Mouse (Mus musculus) embryo, embryonic 10.5 days (tissue): ENCODE results near the gene Cwc22.

Experiments
- DNase-seq: peaks from one replicate; pipeline ENCODE4 v3.0.0-alpha.2; 2015; ENCODE audit warnings: low spot score

Gene Cwc22

DNA sequence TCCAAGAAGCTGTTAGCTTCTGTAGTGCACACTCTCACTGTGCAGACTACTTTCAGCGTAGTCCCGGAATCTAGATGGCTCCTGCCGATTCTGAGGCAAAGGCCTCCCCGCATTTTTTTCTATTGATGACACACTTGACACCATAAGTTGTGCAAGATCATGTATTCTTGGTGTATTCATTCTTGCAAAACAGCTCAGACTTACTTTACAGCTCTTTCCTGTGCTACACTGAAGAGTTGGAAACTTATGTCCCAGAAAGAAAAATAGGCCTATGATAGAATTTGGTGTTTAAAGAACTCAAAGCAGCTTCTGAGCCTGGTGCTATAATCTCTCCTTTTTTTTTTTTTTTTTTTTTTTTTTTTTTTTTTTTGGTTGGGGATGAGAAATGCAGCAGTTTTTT is 23.8 kb upstream of the Cwc22 start:
- no peak for DNase-seq

DNA sequence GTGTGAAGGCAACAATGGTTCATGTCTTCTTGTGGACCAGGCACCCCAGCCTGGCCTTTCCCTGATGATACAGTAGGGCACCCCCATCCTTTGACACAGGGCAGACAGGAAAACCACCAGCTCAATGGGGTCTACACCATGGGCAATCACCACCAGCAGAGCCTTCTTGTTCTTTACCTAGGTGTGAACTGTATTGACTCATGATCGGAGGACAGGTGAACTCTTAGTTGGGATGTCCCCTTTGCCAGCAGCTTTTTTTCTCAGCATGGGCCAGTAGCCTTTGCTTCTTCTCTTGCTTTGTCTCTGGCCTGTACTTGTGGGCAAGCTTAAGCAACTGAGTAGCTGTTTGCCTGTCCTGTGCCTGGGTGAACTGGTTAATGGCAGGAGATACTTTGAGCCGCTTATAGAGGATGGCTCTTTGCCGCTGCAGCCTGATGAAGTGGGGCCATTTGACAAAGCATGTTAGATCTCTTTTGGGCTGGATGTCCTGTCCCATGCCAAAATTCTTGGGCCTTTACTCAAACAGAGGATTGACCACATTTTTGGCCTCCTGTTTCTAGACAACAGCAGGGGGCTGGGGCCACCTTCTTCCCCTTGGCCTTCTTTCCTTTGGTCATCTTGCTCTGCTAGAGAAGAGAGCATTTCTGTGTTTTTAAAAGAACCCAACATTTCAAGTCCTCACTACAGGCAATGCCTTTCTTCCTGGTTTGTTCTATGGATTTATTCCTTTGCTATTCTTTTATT is 16.4 kb upstream of the Cwc22 start:
- DNase-seq = no peak

DNA sequence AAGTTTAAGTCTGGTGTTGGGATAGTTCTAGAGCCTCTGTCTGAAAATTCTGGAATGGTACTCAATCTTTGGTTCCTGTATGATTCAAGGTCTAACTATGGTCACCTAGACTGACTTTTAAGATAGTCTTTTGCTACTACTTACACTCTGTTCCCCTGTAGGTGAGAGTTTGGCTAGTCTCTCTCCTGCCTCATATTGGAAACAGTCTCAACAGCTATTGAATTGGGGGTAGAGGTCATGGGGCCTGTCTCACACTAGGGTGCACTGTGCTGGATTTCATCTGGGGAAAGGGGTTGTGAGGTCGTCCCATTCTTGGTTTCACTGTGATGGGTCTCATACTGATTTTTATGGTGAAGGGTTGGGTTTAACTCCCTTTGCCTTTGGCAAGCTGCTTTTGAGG is 15.1 kb upstream of the Cwc22 start:
- DNase-seq = no peak

DNA sequence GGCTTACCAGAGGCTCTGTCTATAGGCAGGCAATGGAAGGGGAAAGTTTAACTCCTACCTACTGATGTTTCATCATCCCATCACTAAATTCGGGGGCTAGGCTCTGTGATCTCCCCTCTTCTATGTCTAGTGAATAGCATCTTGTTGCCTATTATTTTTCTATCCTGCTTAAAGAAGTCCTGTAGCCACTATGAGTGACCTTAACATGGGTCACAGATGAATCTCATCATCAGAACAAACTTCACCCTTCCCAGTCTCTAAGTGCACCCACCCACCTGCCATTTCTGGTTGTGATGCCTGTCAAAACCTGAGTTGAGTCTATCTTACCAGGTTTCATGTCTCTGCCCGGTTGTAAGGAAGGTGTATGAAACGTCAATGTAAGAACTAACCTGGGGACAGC is 14.5 kb upstream of the Cwc22 start:
- no peak for DNase-seq

DNA sequence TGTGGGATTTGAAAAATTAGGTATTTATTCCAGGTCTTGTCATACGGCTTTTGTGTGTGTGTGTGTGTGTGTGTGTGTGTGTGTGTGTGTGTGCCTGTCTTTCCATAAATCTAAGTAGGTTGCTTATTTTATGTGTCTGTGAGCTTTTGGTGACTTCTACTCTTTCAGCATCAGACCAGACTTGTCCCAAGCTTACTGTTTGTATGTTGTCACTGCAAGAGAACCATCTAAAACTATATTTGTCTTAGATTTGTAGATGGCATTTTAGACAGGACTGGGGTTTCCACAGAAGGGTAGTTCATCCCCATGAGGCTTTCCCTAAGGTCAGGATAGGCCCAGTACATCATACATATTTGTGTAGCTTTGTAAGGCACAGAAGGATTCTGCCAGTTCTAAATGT is 13.2 kb upstream of the Cwc22 start:
- DNase-seq = no peak

DNA sequence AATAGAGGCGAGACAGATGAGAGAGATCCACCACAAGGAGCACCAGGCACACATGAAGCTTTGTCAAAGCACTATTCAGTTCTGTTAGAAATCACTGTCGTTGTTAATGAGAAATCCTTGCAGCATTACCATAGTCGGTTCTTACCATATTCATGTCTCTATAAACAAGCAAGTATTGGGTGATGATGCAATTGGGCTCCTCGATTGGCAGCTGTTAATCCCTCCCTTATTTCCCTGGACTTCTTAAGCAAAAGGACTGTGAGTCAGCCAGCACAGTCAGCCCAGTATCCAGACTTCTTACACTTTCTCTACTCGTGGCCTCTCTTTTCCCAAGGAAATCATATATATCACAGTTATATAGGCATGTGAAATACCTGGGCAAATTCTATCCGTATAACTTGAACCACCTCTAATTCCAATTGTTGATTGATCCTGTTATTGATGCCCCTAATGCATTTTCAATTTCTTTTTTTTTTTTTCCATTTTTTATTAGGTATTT is 5.3 kb upstream of the Cwc22 start:
- no peak for DNase-seq

DNA sequence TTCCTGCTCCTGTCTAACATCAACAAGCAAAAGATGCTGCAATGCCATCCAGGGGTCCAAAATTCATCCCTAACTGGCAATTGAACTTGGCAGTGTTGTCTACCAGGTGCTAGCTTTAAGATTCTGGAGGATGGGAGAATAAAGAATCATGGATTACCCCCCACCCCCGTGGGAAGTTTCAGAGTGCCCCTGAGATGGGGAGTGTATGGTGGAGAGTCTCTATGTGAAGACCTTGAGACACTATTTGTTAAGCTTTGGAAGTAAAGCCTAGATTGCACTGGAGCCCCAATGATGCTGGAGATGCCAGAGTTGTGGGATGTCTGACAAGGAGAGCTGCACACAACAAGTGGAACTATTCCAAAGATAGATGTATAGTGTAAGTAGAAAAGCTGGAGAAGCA is 3.9 kb upstream of the Cwc22 start:
- DNase-seq = no peak

DNA sequence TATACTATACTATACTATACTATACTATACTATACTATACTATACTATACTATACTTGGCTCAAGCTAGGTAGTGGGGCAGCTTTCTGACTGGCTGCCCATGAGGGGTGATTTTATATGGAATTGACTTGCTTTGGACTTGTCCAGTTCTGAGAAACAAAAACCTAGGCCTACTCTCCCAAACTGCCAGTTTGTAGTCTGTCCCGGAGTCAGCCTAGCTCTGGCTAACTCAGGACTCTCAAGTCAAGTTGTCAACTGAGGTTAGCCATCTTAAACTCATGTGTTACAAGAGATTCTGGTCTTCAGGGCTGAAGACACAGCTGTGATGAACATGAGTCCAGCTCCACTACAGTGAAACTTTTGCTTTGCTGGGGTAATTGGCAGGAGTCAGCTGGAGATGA is 3.3 kb upstream of the Cwc22 start:
- DNase-seq = no peak

DNA sequence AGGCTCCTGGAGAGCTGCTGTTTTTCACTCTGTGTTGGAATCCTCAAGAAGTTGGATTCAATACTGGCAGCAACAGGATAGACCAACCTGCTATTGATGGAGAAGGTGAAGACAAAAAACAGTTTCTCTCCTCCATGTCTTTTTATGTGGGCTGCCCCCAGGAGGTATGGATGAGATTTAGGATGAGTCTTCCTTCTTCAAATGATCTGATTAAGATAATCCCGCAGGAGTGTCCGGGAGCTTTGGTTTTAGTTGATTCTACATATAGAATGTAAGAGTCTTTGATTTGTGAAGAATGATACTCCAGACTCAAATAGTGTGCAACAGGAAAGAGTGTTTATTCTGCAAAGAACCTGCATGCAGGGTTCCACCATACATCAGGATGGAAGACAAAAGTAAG is 2.7 kb upstream of the Cwc22 start:
- DNase-seq = no peak

DNA sequence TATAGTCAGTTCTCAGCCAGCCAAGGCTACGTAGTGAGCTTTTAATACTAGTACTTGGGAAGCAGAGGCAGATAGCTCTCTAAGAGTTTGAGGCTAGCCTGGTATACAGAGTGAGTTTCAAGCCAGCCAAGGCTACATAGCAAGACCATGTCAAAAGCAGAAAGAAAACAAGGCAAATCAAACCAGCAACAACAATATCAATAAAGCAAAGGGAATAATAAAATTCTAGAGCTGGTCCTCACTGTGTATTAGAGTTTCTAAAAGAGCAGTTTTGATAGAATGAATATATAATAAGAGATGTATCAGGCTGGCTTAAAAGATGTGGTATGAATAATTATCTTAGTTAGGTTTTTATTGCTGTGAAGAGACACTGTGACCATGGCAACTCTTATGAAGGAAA is 2.0 kb upstream of the Cwc22 start:
- no peak for DNase-seq

DNA sequence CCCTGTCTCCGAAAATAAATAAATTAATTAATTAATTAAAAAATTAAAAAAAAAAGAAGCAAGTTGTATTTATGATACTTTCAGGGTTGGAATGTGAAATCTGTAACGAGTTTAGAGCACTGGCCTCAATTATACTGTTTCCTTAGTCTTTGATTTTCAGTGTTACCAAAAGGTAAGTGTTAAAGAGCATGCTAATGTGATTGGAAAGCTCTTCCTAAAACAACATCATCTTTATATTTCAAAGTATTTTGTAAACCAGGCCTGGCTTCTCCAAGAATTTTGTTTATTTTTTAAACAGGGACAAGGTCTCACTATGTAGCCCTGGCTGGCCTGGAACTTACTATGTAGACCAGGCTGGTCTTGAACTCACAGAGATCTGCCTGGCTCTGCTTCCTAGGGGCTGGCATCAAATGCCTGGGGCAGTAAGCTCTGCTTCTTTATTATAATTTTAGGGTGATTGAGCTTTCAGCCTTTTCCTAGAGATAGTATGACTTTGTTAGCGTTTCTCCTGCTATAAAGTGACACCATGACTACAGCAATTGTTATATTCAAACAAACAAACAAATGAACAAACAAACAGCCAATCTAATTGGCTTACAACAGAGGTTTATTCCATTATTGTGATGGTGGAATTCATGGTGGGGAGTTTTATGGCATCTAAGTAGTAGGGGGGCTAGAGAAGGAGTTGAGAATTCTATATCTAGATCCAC is 1.1 kb upstream of the Cwc22 start:
- DNase-seq = no peak

DNA sequence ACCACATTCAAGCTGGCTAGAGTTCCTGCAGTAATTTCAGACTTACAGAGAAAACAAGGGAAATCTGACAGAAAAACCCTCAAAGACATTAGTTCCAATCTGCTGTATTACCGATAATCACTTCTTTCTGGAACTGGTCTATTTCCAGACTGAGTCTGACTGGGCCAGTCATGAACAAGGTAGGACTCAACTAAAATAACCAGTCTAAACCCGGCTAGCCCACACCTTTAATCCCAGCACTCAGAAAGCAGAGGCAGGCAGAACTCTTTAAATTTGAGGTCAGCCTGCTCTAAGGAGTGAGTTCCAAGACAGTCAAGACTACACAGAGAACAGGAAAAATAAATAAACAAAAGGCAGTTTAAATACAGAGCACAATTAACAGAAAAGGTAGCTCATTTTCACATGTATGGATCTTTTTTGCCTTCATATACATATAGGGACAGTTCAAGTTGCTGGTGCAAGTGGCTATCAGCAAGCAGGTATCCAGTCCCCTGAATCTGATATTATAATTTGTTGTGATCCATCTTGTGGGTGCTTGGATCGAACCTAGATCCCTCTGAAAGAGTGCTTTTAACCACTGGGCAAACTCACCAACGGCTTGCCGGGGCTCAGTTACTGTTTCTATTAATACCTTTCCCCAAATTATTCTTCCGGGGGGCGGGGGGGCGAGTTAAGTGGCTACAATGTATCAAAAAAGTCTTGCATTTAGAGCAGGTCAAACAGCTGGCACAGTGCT is 1.1 kb downstream of the Cwc22 start:
- no peak for DNase-seq

DNA sequence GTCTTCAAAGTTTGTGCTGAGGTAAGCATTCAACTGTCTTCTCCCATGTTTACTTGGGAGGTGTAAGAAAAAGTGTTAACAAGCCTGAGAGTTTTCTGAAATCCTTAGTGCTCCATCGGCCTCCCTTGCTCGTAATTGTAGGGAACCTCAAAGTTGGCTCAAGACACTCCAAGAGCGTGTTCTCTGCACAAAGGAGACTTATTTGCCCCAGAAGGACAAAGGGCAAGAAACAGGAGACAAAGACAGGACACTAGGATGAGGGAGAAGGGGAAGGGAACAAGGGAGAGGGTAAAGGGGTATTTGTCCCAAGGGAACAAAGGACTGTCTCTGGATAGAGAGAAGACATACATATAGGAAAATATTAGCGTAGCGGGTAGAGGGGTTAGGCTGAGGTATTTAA is 1.9 kb downstream of the Cwc22 start:
- DNase-seq = no peak

DNA sequence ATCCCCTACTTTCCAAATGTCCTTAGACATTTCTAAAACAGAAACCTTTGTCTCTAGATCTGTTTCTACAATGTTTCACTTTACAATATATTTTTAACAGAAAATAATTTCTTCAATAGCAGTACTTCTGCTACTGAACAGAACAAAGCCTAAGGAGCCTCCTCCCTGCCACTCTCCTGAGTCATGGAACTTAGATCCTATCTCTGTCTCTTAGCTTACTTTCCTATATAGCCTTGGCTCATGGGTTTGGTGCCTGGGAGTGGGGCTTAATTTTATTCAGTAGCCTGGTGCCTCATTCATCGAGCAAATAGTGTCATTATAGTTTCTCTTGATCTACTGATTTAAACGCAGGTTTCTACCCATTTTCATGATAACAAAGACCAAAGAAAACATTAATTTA is 4.2 kb downstream of the Cwc22 start:
- no peak for DNase-seq

DNA sequence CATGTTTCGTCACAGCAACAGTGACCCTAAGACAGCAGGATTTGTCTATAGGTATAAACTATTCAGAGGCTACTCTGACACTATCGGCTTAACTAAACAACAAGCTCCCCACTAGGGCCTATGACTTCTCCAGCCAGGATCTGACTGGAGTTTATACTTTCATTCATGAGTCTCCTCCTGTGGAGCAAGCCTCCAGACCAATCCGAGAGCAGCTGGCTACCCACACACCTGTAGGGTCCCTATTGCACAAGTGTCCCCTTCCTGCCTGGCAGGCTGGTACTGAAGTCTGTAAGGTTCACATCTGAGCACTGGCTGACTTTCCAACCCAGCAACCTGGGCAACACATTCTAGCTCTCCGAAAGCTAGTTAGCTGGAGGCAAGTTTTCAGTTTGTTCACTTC is 7.9 kb downstream of the Cwc22 start:
- no peak for DNase-seq

DNA sequence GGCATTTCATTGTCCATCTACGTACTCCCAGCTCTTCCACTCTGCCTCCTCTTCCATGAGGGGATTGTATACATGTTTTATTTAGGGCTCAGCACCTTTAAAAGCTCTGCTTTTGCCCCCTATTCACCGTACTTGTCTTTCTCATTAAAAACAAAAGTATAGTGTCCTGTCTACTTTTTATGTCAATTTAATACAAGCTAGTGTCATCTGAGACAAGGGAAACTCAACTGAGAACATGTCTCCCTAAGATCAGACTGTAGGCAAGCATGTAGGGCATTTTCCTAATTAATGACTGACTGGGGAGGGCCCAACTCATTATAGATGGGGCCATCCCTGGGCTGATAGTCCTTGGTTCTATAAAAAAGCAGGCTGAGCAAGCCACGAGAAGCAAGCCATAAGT is 8.4 kb downstream of the Cwc22 start:
- no peak for DNase-seq

DNA sequence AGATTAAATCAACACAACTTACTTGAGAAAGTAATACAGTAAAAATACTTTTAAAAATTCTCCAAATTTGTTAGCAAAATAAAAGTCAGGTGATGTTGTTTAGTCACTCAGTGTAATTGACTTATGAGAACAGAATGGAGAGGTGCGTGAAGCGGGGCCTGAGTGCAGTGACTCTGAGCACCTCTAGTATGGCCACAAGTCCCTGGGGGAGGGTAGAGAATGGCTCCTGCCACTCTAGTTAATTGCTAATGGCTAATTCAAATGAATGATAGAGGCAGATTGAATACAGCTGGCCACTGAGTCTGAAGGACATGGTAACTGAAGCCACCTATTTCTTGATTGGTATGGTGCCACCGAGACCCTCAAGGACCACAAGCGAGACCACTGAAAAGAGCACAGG is 12.0 kb downstream of the Cwc22 start:
- DNase-seq = no peak

DNA sequence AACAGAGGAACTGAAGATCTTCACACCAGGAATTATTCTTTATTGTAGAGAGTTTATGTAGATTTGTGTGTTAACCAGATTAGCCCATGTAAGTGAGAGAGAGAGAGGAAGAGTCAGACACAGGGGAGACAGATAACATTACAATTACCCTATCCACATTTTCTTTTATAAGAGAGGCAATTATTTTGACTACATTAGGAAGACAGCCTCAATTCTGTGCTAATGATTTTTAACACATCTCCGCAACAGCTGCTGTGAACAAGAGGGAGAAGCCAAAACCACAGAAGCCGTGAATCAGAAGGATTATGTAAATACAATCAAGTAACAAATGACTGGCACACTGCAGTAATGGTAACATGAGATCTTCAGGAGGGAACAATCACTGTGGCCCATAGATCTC is 12.5 kb downstream of the Cwc22 start:
- DNase-seq = no peak

DNA sequence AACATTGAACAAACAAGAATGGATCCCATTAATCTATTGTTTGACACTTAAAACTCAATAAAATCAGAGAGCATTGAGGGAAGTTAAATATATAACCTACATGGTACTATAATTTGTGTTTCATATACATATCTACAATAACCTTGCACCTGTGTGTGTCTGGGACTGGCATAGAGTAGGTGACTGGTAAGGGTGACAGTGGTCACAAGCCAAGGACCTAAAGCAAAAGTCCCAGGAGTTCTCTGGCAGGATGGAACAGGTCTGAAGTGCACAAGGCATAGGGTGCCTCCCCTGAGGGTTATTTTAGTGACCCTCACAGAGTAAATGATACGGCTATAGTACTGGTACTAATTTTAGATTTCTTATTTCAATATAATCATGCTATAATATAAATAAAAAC is 14.2 kb downstream of the Cwc22 start:
- no peak for DNase-seq

DNA sequence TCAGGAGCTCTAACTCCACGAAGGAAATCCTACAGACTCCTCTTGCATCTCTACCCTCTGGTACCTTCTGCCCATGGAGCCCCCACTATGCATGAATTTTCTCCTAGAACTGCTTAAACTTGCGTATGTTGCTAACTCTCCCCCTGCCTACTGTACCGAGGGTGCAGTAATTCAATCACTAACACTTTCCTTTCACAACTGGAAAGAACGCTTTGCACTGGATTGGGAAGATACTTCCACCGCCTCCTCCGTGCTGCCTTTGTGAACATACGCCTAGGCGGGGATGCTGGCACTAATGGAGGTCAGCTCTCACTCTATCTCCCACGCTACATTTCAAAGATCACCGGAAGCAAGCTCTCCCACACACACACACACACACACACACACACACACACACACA is 17.8 kb downstream of the Cwc22 start:
- DNase-seq = no peak

DNA sequence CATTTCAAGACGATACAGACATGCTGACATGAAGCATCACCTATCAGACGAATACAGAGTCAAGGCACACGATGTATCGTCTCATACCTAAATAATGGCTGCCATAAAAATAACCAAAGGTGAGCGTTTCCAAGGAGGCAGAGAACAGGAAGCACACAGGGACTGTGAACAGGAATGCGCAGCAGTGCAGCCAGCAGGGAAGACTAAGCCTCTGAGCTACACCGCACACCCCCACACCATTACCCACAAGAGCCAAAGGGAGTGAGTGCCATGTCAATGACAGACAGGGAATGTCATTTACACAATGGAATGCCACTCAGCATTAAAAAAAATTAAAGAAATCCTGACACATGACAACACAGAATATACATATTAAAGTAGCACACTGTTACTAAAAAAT is 19.7 kb downstream of the Cwc22 start:
- DNase-seq = no peak

DNA sequence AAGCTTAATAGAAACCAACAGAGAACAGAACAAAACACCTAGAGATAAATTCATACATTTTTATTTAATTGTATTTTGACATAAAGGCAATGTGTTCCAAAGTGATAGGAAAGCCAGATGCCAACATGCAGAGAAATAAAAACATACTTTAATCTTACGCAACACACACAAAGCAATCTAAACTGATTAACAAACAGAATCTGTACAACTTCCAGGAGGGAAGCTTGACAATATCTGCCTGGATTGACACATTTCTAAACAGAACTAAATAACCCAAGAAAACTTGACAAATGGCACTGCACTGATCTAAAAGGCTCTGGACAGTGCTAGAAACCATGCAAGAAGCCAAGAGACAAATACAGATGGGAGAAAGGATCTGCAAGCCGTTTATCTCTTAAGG is 20.2 kb downstream of the Cwc22 start:
- no peak for DNase-seq
